Mouse (Mus musculus) left cerebral cortex, postnatal 25 days (tissue): ENCODE measurements around the gene Bysl. TPM values are rescaled to one million over a fixed set of nuclear protein-coding genes. Genes with fewer than 3 reads are reported as not detected.
A peak's percentile ranks its signal among the peaks of the same experiment; 100 is the strongest.

Experiments used
- DNase-seq, 2 experiments: peaks; one replicate each; pipeline ENCODE4 v3.0.0; 2022; ENCODE audit warnings: low spot score in 2 of 2, mixed read lengths in 1 of 2
- intact Hi-C: fragments of 180-260 bp; cut with DNase I; formaldehyde crosslinking; loops from one replicate; pipeline ENCODE4 v1.15.1; 2025
- total RNA-seq, 2 experiments: library from RNA; stranded (reverse); gene quantifications; 2 replicates each; pipeline ENCODE4 v1.2.3; 2021

The Bysl gene
- total RNA-seq, 2 experiments from 2014 or later: 18.2 to 18.5 TPM

GRCm38 (mm10) chr17:47557179-47557578 is 54.1 kb downstream of the Bysl start:
- peak; percentile 6 to 30 for DNase-seq
- intact Hi-C loops: no loop called here

- no peak for DNase-seq
- intact Hi-C loops: no loop called here
Measured at GRCm38 (mm10) chr17:47554621-47555020, 56.7 kb downstream of the Bysl start.

GRCm38 (mm10) chr17:47552994-47553393 is 58.3 kb downstream of the Bysl start:
- DNase-seq: no peak

DNA sequence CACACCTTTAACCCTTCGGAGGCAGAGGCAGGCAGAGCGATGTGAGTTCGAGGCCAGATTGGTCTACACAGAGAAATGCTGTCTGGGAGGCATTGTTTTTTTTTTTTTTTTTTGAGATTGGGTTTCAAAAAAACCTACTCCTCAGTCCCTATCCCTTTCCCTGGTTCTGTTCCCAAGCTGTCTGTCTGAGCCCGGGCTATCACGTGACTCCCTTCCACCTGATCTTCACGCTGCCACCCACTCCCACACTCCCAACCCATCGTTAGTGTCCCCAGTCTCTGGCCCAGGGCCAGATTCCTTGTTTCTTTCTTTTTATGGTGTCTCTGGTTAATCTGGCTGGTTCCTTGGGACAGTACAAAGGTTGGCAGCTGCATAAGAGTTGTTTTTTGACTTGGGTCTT is 60.2 kb downstream of the Bysl start:
- intact Hi-C loops: no loop called here
- DNase-seq: no peak

More at GRCm38 (mm10) chr17:47552994-47553393, 58.3 kb downstream of the Bysl start:
- intact Hi-C loops: no loop called here

Other genes with a start within 250 kb of the Bysl start
- gene Mrps10, start 242.6 kb downstream of the Bysl start, total RNA-seq: 10 to 100 TPM; 30.0 to 36.1 TPM
- gene Guca1b, start 226.1 kb downstream of the Bysl start, total RNA-seq: 1 to 10 TPM; 1.3 TPM
- gene Guca1a, start 210.9 kb downstream of the Bysl start, total RNA-seq: not detected
- under 1 TPM; 0.32 to 0.41 TPM for gene AI661453, start 174.9 kb downstream of the Bysl start, total RNA-seq
- under 1 TPM in 1 of 2 experiments, not detected in 1; 0.39 TPM for gene 1700001C19Rik, start 174.1 kb downstream of the Bysl start, total RNA-seq
- 10 to 100 TPM; 16.4 to 16.7 TPM for gene Taf8, start 109.2 kb downstream of the Bysl start, total RNA-seq
- 10 to 100 TPM; 31.0 to 31.7 TPM for gene Ccnd3, start 106.4 kb downstream of the Bysl start, total RNA-seq
- gene Med20, start 90 bp upstream of the Bysl start, total RNA-seq: 10 to 100 TPM; 27.2 to 32.7 TPM
- gene Gm20517, start 97 bp upstream of the Bysl start, total RNA-seq: 1 to 10 TPM; 3.5 to 7.2 TPM
- 10 to 100 TPM in 1 of 2 experiments, 1 to 10 TPM in 1; 9.9 to 11.6 TPM for gene Usp49, start 19.2 kb upstream of the Bysl start, total RNA-seq
- 100 to 1,000 TPM; 209 to 215 TPM for gene Tomm6, start 76.9 kb upstream of the Bysl start, total RNA-seq
- 10 to 100 TPM; 22.0 to 24.2 TPM for gene Frs3, start 77.5 kb upstream of the Bysl start, total RNA-seq
- 1 to 10 TPM; 3.3 to 3.8 TPM for gene Gm21981, start 83.0 kb upstream of the Bysl start, total RNA-seq
- gene Prickle4, start 83.2 kb upstream of the Bysl start, total RNA-seq: 1 to 10 TPM; 4.2 to 5.7 TPM
- not detected for gene Pgc, start 115.3 kb upstream of the Bysl start, total RNA-seq
- 10 to 100 TPM in 1 of 2 experiments, 1 to 10 TPM in 1; 8.2 to 11.5 TPM for gene Tfeb, start 125.5 kb upstream of the Bysl start, total RNA-seq
- 1 to 10 TPM in 1 of 2 experiments, under 1 TPM in 1; 0.80 to 1.4 TPM for gene Mdfi, start 223.2 kb upstream of the Bysl start, total RNA-seq